Mouse (Mus musculus): ENCODE data around the gene Agt. TPM values are rescaled to one million over a fixed set of nuclear protein-coding genes. Genes with fewer than 3 reads are reported as not detected.

Agt gene
- 10 to 100 TPM; 13.3 to 17.8 TPM for total RNA-seq (2021)
- long read RNA-seq, experiment 1, transcript Agt-201 (5 exons, 1,891 nt): major isoform, 23 of 26 reads
- long read RNA-seq, experiment 1, partial matches to known transcripts: 1 of 26 reads
- long read RNA-seq, experiment 1, other reads (novel, unspliced or antisense): 2 of 26 reads
- long read RNA-seq, experiment 2, transcript Agt-201 (5 exons, 1,891 nt): major isoform, 18 of 21 reads
- long read RNA-seq, experiment 2, partial matches to known transcripts: 3 of 21 reads
- long read RNA-seq, experiment 2, other reads (novel, unspliced or antisense): 0 of 21 reads

DNA sequence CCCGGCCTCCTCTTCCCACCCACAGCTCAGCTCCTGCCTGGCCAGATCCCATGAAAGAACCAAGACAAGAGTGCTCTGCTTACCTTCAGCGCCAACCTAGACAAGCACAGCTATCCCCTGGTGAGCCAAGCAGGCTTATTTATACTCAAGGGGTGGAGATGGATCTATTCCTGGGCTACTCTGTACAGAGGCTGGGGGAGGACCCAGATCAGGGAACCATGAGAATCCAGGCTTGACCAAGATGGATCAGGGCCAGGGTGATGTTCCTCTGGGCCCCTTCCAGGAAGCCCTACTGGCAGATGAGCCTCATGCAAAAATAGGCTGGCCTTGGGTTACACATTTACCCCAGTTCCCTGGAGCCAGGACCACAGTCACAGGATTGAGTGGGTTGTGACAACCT lies at the start of gene Agt:
Gene Agt (minus strand): TSS at position 114 of the 400 bp plus-strand sequence.
- DNase-seq (ENCODE audit: extremely low spot score in 1 of 2, low spot score in 2 of 2): no peak
- Histone ChIP-seq H3K27ac (peak within 1 kb of the TSS; percentile 81), H3K4me3 (no peak within 1 kb of the TSS)
- intact Hi-C loops (cut with DNase I): no loop called here
- no peak for TF ChIP-seq CTCF (IDR thresholded peaks at IDR 0.05)

DNA sequence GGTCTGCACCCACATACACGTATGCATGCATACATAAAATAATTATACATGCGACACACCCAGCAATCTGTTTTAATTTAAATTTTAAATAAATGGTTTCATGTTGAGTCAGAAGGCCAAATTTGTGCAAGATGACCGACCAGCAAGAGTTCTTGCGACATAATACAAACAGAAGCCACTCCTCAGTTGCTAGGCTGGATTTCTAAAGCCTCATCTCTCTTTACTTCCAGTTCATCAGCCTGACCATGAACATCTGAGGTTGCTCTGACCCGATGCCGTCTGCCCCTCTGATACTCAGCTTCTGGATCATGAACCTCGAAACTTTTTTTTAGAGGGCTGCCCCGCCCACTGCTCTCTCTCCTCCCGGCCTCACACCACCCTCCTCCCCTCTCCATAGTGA lies 48.7 kb upstream of the Agt start:
- intact Hi-C loops (cut with DNase I): no loop called here
- TF ChIP-seq CTCF (IDR thresholded peaks at IDR 0.05): no peak
- DNase-seq (ENCODE audit: extremely low spot score in 1 of 2, low spot score in 2 of 2): no peak
- H3K4me3 ChIP-seq: no peak overlapping the region
- H3K27ac ChIP-seq: no peak overlapping the region; the same call in 1 of the 2 replicates

DNA sequence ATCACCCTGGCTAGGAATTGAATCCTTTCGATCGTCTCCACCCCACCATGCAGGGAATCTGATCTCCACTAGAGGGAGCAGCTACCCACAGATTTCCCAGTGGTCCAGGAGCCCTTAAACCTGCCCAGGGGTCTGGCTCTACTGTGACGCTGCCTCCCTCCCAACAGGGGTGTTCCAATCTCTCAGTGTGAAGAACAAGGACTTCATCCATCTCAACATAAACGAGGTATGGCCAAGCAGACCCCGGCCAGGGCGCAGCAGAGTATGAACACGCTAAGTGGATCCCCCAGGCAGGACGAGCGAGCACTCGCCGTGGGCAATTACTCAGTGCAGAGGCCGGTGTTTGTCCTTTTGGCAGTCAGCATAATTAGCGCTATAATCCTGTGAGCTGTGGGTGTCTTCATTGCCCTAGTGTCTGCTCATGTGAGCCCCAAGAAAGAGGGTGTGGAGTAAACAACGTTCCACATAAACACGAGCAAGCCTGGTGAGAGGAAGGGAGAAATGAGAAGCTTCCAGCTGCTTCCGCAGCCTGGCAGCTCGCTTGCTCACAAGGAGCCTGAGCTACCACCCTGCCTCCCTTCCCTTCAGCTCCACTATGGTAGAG lies 47.9 kb upstream of the Agt start:
- peak; percentile 82 to 89 for DNase-seq (ENCODE audit: extremely low spot score in 1 of 2, low spot score in 2 of 2)
- Histone ChIP-seq H3K4me3 (peak overlapping the region; percentile 43), H3K27ac (peak overlapping the region; percentile 80)
- intact Hi-C loops (cut with DNase I): loop anchor here (1.0 kb wide), 2 partner anchors 46 to 60 kb away; partner anchors contain the start of gene 2310022B05Rik
- TF ChIP-seq CTCF (IDR thresholded peaks at IDR 0.05): peak; percentile 95

DNA sequence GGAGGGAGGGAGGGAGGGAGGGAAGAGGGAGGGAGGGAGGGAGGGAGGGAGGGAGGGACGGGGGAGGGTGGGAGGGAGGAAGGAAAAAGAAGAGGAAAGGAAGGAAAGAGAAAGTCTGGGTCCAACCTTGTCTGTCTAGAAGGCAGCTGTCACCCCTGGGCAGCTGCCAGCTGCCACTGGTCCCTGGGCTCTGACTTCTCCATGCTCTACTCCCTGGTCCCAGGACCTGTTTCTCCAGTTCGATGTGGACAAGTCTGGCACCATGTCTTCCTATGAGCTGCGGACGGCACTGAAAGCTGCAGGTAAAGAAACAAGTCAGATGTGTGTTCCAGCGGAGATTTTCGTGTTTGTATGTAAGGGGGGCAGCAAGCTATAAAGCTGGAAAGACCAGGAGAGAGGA lies 44.8 kb upstream of the Agt start:
- H3K4me3 ChIP-seq: no peak overlapping the region
- DNase-seq (ENCODE audit: extremely low spot score in 1 of 2, low spot score in 2 of 2): no peak
- no peak for TF ChIP-seq CTCF (IDR thresholded peaks at IDR 0.05)
- intact Hi-C loops (cut with DNase I): no loop called here
- no peak overlapping the region for H3K27ac ChIP-seq

DNA sequence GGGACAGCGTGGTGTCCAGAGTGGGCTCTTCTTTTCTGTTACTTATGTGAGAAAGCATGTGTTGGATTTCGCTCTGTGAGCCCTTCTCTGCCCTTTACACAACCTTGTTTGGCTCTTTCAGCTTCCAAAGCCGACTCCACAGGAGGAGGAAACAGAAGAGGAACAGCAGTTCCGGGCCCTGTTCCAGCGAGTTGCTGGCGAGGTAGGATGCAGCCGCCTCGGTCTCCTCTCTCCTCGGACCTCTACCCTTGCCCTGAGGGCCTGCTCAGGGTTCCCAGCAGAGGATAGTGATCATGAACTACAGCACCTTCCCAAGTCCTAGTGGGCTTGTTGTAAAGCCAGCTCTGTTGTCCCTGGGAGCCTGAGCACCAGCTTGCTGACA lies 39.5 kb upstream of the Agt start:
- intact Hi-C loops (cut with DNase I): no loop called here
- no peak for TF ChIP-seq CTCF (IDR thresholded peaks at IDR 0.05)
- no peak for DNase-seq (ENCODE audit: extremely low spot score in 1 of 2, low spot score in 2 of 2)
- H3K27ac ChIP-seq: no peak overlapping the region
- no peak overlapping the region for H3K4me3 ChIP-seq

GRCm38 (mm10) chr8:124608239-124608971 lies 38.9 kb upstream of the Agt start:
- DNase-seq (ENCODE audit: extremely low spot score in 1 of 2, low spot score in 2 of 2): no peak
- TF ChIP-seq CTCF (IDR thresholded peaks at IDR 0.05): peak; percentile 82
- Histone ChIP-seq H3K27ac (no peak overlapping the region), H3K4me3 (no peak overlapping the region)
- intact Hi-C loops (cut with DNase I): no loop called here

GRCm38 (mm10) chr8:124604066-124604465 lies 34.6 kb upstream of the Agt start:
- intact Hi-C loops (cut with DNase I): no loop called here
- no peak for DNase-seq (ENCODE audit: extremely low spot score in 1 of 2, low spot score in 2 of 2)
- Histone ChIP-seq H3K27ac (no peak overlapping the region), H3K4me3 (no peak overlapping the region)
- peak; percentile 9 for TF ChIP-seq CTCF (IDR thresholded peaks at IDR 0.05)

- no peak for DNase-seq (ENCODE audit: extremely low spot score in 1 of 2, low spot score in 2 of 2)
- H3K4me3 ChIP-seq: no peak overlapping the region
- TF ChIP-seq CTCF (IDR thresholded peaks at IDR 0.05): no peak
- no peak overlapping the region for H3K27ac ChIP-seq
- intact Hi-C loops (cut with DNase I): no loop called here
These were observed 19.9 kb upstream of the Agt start for GRCm38 (mm10) chr8:124589393-124589792.

DNA sequence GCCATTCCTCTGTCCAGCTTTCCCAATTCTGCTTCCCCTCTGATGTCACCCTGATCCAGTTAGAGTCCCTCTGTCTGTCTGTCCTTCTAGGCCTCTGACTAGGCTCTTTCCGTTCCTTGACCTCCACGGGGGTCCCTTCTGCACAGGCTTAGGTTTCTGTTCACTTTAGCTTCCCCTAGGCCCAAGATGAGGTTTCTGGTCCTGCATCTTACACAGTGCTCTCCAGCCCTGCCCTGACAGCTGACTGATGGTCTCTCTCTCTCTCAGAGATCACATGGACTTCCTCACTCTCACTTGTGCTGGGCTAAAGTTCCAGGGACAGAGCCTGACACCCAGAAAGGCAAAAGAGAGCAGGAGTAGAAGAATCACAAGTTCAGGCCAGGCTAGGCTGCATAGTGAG lies 17.1 kb upstream of the Agt start:
- Histone ChIP-seq H3K4me3 (no peak overlapping the region), H3K27ac (0 out of 2 replicates have a peak overlapping the region, but pooled peaks have one; percentile 28)
- no peak for TF ChIP-seq CTCF (IDR thresholded peaks at IDR 0.05)
- intact Hi-C loops (cut with DNase I): no loop called here
- DNase-seq (ENCODE audit: extremely low spot score in 1 of 2, low spot score in 2 of 2): no peak

GRCm38 (mm10) chr8:124585718-124586425 lies 16.4 kb upstream of the Agt start:
- DNase-seq (ENCODE audit: extremely low spot score in 1 of 2, low spot score in 2 of 2): no peak
- TF ChIP-seq CTCF (IDR thresholded peaks at IDR 0.05): no peak
- Histone ChIP-seq H3K27ac (0 out of 2 replicates have a peak overlapping the region, but pooled peaks have one; percentile 28), H3K4me3 (no peak overlapping the region)
- intact Hi-C loops (cut with DNase I): no loop called here

- no peak for DNase-seq (ENCODE audit: extremely low spot score in 1 of 2, low spot score in 2 of 2)
These were observed 7.2 kb upstream of the Agt start for GRCm38 (mm10) chr8:124576751-124577150.

GRCm38 (mm10) chr8:124575811-124576210 lies 6.3 kb upstream of the Agt start, which contains the start of gene Capn9:
Gene Capn9, plus strand, starts transcription at chr8:124576111.
- TF ChIP-seq CTCF (IDR thresholded peaks at IDR 0.05): no peak
- intact Hi-C loops (cut with DNase I): no loop called here
- Histone ChIP-seq H3K4me3 (no peak within 1 kb of the TSS), H3K27ac (no peak within 1 kb of the TSS)
- no peak for DNase-seq (ENCODE audit: extremely low spot score in 1 of 2, low spot score in 2 of 2)

More at GRCm38 (mm10) chr8:124576751-124577150, 7.2 kb upstream of the Agt start:
- no peak overlapping the region for H3K27ac ChIP-seq
- intact Hi-C loops (cut with DNase I): no loop called here
- no peak for TF ChIP-seq CTCF (IDR thresholded peaks at IDR 0.05)
- H3K4me3 ChIP-seq: no peak overlapping the region
